Mouse (Mus musculus): ENCODE data around the gene Csf2ra. TPM values are rescaled to one million over a fixed set of nuclear protein-coding genes. Genes with fewer than 3 reads are reported as not detected.
A peak's percentile ranks its signal among the peaks of the same experiment; 100 is the strongest.
"Not testable (repeated sequence)": the region's sequence is repeated elsewhere in the genome, so short reads cannot be mapped to it uniquely, and the experiment has no call there.

The Csf2ra gene
- polyA plus RNA-seq, 1 experiment from 2014 or later, result 17.1 TPM

- H3K27me3 ChIP-seq (ENCODE audit: low read depth, poor library complexity, severe bottlenecking), result no peaks in the 10 kb centered on the region
- no peak overlapping the region for H3K27ac ChIP-seq (replicated peaks)
- 17% methylated on average over 13 of the region's 13 CpGs for WGBS
- no peaks in the 10 kb centered on the region for H3K36me3 ChIP-seq
- DNase-seq (ENCODE audit: low spot score), result peak; percentile 91
- 0 out of 2 replicates have a peak, but pooled peaks cover 4% of the 10 kb centered on the region for H3K9me3 ChIP-seq (replicated peaks)
- H3K4me1 ChIP-seq, result no peaks in the 10 kb centered on the region
- H3K4me3 ChIP-seq, result no peak overlapping the region
Observed at GRCm38 (mm10) chr19:61199316-61199715, 28.9 kb downstream of the Csf2ra start.

GRCm38 (mm10) chr19:61183590-61183989, 44.6 kb downstream of the Csf2ra start, which contains the start of gene Gm6020:
Gene Gm6020, plus strand, starts transcription at chr19:61183890.
- peaks cover 36% of the 10 kb centered on the region for H3K9me3 ChIP-seq (replicated peaks)
- 87% methylated on average over 2 of the region's 2 CpGs for WGBS

GRCm38 (mm10) chr19:61175756-61176324, 52.4 kb downstream of the Csf2ra start, which contains the start of gene Gm7102:
Gene Gm7102, minus strand, starts transcription at chr19:61176309.
- 30% methylated on average over 39 of the region's 39 CpGs for WGBS
- Histone ChIP-seq H3K4me3 (peak within 1 kb of the TSS; percentile 48), H3K4me1 (no peaks in the 10 kb centered on the region), H3K27ac (replicated peaks) (no peak within 1 kb of the TSS), H3K9me3 (replicated peaks) (peaks cover 8% of the 10 kb centered on the region), H3K36me3 (no peaks in the 10 kb centered on the region), H3K27me3 (ENCODE audit: low read depth, poor library complexity, severe bottlenecking) (peaks cover 7% of the 10 kb centered on the region; the same call in 1 of the 2 replicates)
- peak; percentile 20 for DNase-seq (ENCODE audit: low spot score)

More at GRCm38 (mm10) chr19:61183590-61183989, 44.6 kb downstream of the Csf2ra start, which contains the start of gene Gm6020:
- not testable (repeated sequence) for H3K4me1 ChIP-seq; H3K27ac ChIP-seq (replicated peaks); H3K4me3 ChIP-seq; H3K27me3 ChIP-seq (ENCODE audit: low read depth, poor library complexity, severe bottlenecking); DNase-seq (ENCODE audit: low spot score); H3K36me3 ChIP-seq

Other genes starting within 250 kb of the Csf2ra start
- gene Zfp950, start 87.6 kb downstream of the Csf2ra start, polyA plus RNA-seq (2016; fragmentation: Nextera tagmentation; extraction: Ambion mirVana), result 25.2 and 30.1 TPM in 2 replicates
- 0.09 and 0.19 TPM in 2 replicates for gene Gm7102, start 52.1 kb downstream of the Csf2ra start, polyA plus RNA-seq (2016; fragmentation: Nextera tagmentation; extraction: Ambion mirVana)
- gene Gm6020, start 44.5 kb downstream of the Csf2ra start, polyA plus RNA-seq (2016; fragmentation: Nextera tagmentation; extraction: Ambion mirVana), result not detected in 2 replicates
- not detected in 2 replicates for gene Gm21060, start 68.6 kb upstream of the Csf2ra start, polyA plus RNA-seq (2016; fragmentation: Nextera tagmentation; extraction: Ambion mirVana)

All from midbrain, embryonic 10.5 days (tissue).